Mouse (Mus musculus) kidney, embryonic 15.5 days (tissue): ENCODE measurements around the gene Hoxd9. TPM values are rescaled to one million over a fixed set of nuclear protein-coding genes. Genes with fewer than 3 reads are reported as not detected.

Experiments
- ATAC-seq: fragments of 200-750 bp; cut with Nextera tagmentation; replicated peaks from 2 replicates; pipeline ENCODE4 v1.8.0; 2017; ENCODE audit warnings: moderate TSS enrichment; ENCODE audit not compliant: low FRiP score
- H3K27ac ChIP-seq: fragments of 300-500 bp; sonication (generic); 2 replicates; pipeline ENCODE4 v1.5.1; 2015; ENCODE audit warnings: mild to moderate bottlenecking, inconsistent platforms
- H3K27me3 ChIP-seq: fragments of 300-500 bp; sonication (generic); 2 replicates; pipeline ENCODE4 v1.6.1; 2015; ENCODE audit warnings: inconsistent platforms
- H3K36me3 ChIP-seq: fragments of 300-500 bp; sonication (generic); 2 replicates; pipeline ENCODE4 v1.6.1; 2015; ENCODE audit warnings: inconsistent platforms
- H3K4me1 ChIP-seq: fragments of 300-500 bp; sonication (generic); 2 replicates; pipeline ENCODE4 v1.6.1; 2015; ENCODE audit warnings: inconsistent platforms
- H3K4me2 ChIP-seq: fragments of 300-500 bp; sonication (generic); 2 replicates; pipeline ENCODE4 v1.6.1; 2015; ENCODE audit warnings: moderate library complexity, mild to moderate bottlenecking, inconsistent platforms
- H3K4me3 ChIP-seq: fragments of 300-500 bp; sonication (generic); replicated peaks from 2 replicates; pipeline ENCODE4 v1.5.1; 2015; ENCODE audit warnings: mild to moderate bottlenecking, inconsistent platforms
- H3K9ac ChIP-seq: fragments of 300-500 bp; sonication (generic); 2 replicates; pipeline ENCODE4 v1.6.1; 2015; ENCODE audit warnings: mild to moderate bottlenecking, inconsistent platforms
- H3K9me3 ChIP-seq: fragments of 300-500 bp; sonication (generic); replicated peaks from 2 replicates; pipeline ENCODE4 v1.6.1; 2016; ENCODE audit warnings: inconsistent platforms
- WGBS: fragments of 180-500 bp; shearing (Covaris S2); methylation state at CpG from one replicate; pipeline ENCODE4 v1.1.7; 2015; ENCODE audit warnings: mixed read lengths; 5-methylcytosine and 5-hydroxymethylcytosine counted together
- microRNA counts: library from miRNA; unstranded; fragments of <30 nt; microRNA quantifications from one replicate; lab custom pipeline; 2016
- microRNA-seq: library from miRNA; unstranded; fragments of <30 nt; microRNA quantifications from one replicate; pipeline ENCODE4, GENCODE M21; 2016
- polyA plus RNA-seq: library from polyadenylated mRNA; unstranded; fragments of >200 nt; fragmentation: Nextera tagmentation; extraction: Ambion mirVana; gene quantifications from 2 replicates; pipeline ENCODE4 v1.2.1, GENCODE M21; 2015

The Hoxd9 gene
- polyA plus RNA-seq, 1 experiment from 2014 or later, result 38.1 TPM

GRCm38 (mm10) chr2:74745540-74746297 lies 48.2 kb downstream of the Hoxd9 start:
- H3K27me3 ChIP-seq, result peaks cover 31% of the 10 kb centered on the region
- peak overlapping the region; percentile 73 for H3K4me2 ChIP-seq
- H3K9me3 ChIP-seq, result no peaks in the 10 kb centered on the region
- WGBS, result 27% methylated on average over 6 of the region's 6 CpGs
- H3K9ac ChIP-seq, result no peak overlapping the region; the same call in 1 of the 2 replicates
- H3K4me1 ChIP-seq, result peaks cover 68% of the 10 kb centered on the region
- peak overlapping the region; percentile 32 for H3K4me3 ChIP-seq
- H3K27ac ChIP-seq, result peak overlapping the region; percentile 61; the same call in 1 of the 2 replicates
- no peaks in the 10 kb centered on the region for H3K36me3 ChIP-seq
- no peak for ATAC-seq

GRCm38 (mm10) chr2:74746298-74746921 lies 48.9 kb downstream of the Hoxd9 start:
- Histone ChIP-seq H3K4me1 (peaks cover 62% of the 10 kb centered on the region), H3K9me3 (no peaks in the 10 kb centered on the region), H3K4me2 (peak overlapping the region; percentile 73), H3K4me3 (peak overlapping the region; percentile 32), H3K27ac (peak overlapping the region; percentile 61), H3K36me3 (no peaks in the 10 kb centered on the region), H3K9ac (peak overlapping the region; percentile 44), H3K27me3 (peaks cover 38% of the 10 kb centered on the region)
- 8% methylated on average over 58 of the region's 58 CpGs for WGBS
- ATAC-seq, result no peak; the same call in 1 of the 2 replicates

GRCm38 (mm10) chr2:74747006-74747405 lies 49.5 kb downstream of the Hoxd9 start:
- Histone ChIP-seq H3K27me3 (peaks cover 43% of the 10 kb centered on the region), H3K4me2 (peak overlapping the region; percentile 73), H3K27ac (peak overlapping the region; percentile 61)

DNA sequence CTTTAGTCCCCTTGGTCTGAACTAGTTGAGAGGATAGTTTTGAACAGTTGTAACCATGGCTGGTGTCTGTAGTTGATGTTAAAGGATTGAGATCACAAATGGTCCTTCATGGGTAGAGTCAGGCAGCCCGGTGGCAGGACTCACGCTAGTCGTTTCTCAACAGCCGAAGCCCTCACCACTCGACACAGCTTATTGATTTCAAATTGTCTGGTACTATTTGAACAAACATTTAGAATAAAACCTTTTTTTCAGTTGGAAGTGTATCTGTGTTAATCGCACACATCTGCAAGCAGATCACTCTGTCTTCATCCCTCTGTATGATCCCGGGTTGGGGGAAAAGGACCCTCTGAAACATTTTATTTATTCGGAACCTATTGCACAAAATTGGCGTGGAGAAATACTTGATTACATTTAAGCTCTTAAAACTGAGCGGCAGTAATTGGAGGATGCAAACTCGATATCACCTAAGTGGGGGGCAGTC lies 50.2 kb downstream of the Hoxd9 start:
- Histone ChIP-seq H3K4me2 (peak overlapping the region; percentile 73), H3K36me3 (no peaks in the 10 kb centered on the region), H3K9me3 (no peaks in the 10 kb centered on the region), H3K27me3 (peaks cover 46% of the 10 kb centered on the region), H3K9ac (peak overlapping the region; percentile 44; the same call in 1 of the 2 replicates), H3K27ac (peak overlapping the region; percentile 61), H3K4me3 (peak overlapping the region; percentile 32), H3K4me1 (peaks cover 64% of the 10 kb centered on the region)
- WGBS, result 47% methylated on average over 11 of the region's 11 CpGs
- no peak for ATAC-seq

More at GRCm38 (mm10) chr2:74747006-74747405, 49.5 kb downstream of the Hoxd9 start:
- Histone ChIP-seq H3K36me3 (no peaks in the 10 kb centered on the region), H3K9ac (peak overlapping the region; percentile 44), H3K4me3 (peak overlapping the region; percentile 32), H3K4me1 (peaks cover 57% of the 10 kb centered on the region), H3K9me3 (no peaks in the 10 kb centered on the region)
- ATAC-seq, result peak; percentile 40; the same call in 1 of the 2 replicates
- 19% methylated on average over 24 of the region's 24 CpGs for WGBS

DNA sequence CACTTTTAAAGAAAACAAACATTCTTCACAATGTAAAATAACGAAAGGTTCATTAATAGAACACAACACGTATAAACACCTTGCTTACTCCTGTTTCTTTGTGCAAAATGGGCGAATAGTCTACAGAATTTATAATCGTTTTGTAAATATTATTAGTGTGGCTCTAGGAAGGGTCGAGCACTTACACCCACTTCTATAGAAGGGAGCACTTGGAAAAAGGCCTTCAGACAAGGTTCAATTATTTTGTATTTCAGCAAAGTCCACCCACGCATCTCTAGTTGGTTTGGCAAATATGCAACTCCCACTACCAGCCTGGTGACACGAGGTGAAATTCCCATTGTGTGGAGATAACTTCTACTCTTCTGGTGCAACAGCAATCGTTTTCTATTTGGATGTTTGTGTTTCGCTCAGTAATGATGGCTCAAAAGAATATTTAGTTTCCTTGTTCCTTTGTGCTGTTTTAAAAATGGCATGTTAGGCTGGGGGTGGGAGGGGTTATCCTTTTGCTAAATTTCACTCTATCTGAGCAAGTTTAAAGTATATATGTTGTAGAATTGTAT lies 51.0 kb downstream of the Hoxd9 start:
- 38% methylated on average over 9 of the region's 9 CpGs for WGBS
- Histone ChIP-seq H3K9ac (no peak overlapping the region), H3K4me3 (0 out of 2 replicates have a peak overlapping the region, but pooled peaks have one; percentile 4), H3K9me3 (no peaks in the 10 kb centered on the region), H3K27ac (0 out of 2 replicates have a peak overlapping the region, but pooled peaks have one; percentile 78), H3K4me2 (peak overlapping the region; percentile 73), H3K4me1 (peaks cover 72% of the 10 kb centered on the region), H3K27me3 (peaks cover 46% of the 10 kb centered on the region), H3K36me3 (no peaks in the 10 kb centered on the region)
- ATAC-seq, result no peak

DNA sequence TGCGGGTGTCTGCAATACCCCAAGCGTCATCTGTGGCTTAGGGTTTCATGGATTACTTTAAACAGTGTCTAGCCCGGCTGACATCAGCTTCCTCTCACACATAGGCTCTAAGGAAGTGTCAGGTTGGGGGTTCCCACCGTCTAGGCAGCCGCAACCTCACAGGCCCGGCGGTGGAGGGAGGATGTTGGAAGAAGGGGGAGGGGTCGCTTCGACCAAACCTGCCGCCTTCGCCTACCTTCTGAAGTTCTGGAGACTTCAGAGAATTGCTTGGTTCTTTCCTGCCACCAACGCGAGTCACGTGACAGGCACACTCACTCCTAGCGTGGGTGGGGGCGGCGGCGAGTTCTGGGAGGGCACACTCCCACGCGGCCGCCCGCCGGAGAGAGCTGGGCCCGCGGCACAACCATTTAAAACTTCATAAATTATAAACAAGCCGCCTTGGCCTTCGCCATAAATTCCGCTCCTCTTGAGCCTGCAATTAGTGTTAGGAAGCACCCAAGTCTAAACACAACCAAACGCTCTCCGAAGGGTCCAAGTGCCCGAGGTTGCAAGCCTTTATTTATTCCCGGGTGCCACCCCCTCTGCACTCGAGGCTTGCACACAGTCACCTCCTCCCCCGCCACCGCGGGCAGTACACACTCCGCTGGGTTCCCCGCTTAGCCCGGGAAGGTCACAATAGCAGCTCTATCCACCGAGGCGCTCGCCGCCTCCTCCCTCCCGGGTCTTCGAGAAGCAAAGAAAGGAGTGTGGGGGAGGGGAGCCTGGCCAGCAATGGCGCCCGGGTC lies 52.0 kb downstream of the Hoxd9 start:
- Histone ChIP-seq H3K36me3 (no peaks in the 10 kb centered on the region), H3K4me2 (peak overlapping the region; percentile 73), H3K27ac (peak overlapping the region; percentile 78), H3K9ac (peak overlapping the region; percentile 45), H3K4me3 (peak overlapping the region; percentile 39), H3K4me1 (peaks cover 73% of the 10 kb centered on the region), H3K27me3 (peaks cover 42% of the 10 kb centered on the region), H3K9me3 (no peaks in the 10 kb centered on the region)
- ATAC-seq, result peak; percentile 80
- 1% methylated on average over 47 of the region's 47 CpGs for WGBS

MicroRNA genes within 50 kb of the gene (microRNA counts, 519-probe panel; counts per million panel counts)
- 3,761 counts per million, percentile 93 among the panel's probes with 10 or more counts for microRNA mmu-miR-10b (lab: Ali Mortazavi, UCI)

Small RNA genes within 50 kb of the gene (microRNA-seq; reads per million reads assigned to microRNA genes)
- gene Gm44463 (not detected), gene Mir10b (71,887 reads per million, percentile 99 among the genes with 10 or more reads in this experiment)

Other genes with a start within 250 kb of the Hoxd9 start
- gene Lnpk, start 118.3 kb upstream of the Hoxd9 start, polyA plus RNA-seq, result 21.6 and 22.6 TPM in 2 replicates
- not detected in 2 replicates for gene Evx2, start 38.2 kb upstream of the Hoxd9 start, polyA plus RNA-seq
- gene Hoxd13, start 29.4 kb upstream of the Hoxd9 start, polyA plus RNA-seq, result 0.23 and 0.95 TPM in 2 replicates
- 5.4 and 6.4 TPM in 2 replicates for gene Hoxd12, start 22.7 kb upstream of the Hoxd9 start, polyA plus RNA-seq
- 25.1 and 26.3 TPM in 2 replicates for gene Hoxd11, start 18.2 kb upstream of the Hoxd9 start, polyA plus RNA-seq
- gene Hoxd10, start 5.8 kb upstream of the Hoxd9 start, polyA plus RNA-seq, result 33.6 and 36.6 TPM in 2 replicates
- gene Hoxd8, start 6.9 kb downstream of the Hoxd9 start, polyA plus RNA-seq, result 36.4 and 40.8 TPM in 2 replicates
- 15.2 and 15.9 TPM in 2 replicates for gene Hoxd3, start 14.2 kb downstream of the Hoxd9 start, polyA plus RNA-seq
- 5.6 and 5.8 TPM in 2 replicates for gene Hoxd4, start 14.2 kb downstream of the Hoxd9 start, polyA plus RNA-seq
- 1.7 and 2.3 TPM in 2 replicates for gene Gm28230, start 29.0 kb downstream of the Hoxd9 start, polyA plus RNA-seq
- 1.2 and 1.5 TPM in 2 replicates for gene Hoxd1, start 65.3 kb downstream of the Hoxd9 start, polyA plus RNA-seq
- gene Mtx2, start 128.1 kb downstream of the Hoxd9 start, polyA plus RNA-seq, result 137 and 151 TPM in 2 replicates